Comparison of ENCODE assay signal across 26 mouse cellular contexts in the genomic region with DNA sequence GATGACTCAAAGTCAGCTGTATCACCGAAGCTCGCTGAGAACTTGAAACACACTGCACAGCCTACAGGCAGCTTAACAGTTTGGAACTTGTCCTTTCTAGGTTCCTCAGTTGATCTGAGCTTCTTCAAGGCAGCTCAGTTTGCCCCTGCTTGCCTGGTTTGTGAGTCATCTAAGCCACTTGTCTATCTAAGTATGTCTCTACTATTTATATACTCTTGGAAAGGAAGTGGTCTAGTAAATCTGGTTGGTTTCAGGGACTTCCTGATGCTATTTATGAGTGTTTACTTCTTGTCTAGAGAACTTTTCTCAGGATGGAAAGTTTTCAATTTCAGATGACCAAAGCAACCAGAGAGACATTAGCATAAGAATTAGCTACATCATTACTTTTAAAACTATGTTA. TPM values are rescaled to one million over a fixed set of nuclear protein-coding genes. Genes with fewer than 3 reads are reported as not detected.
DNase-seq lines count a peak whose midpoint lies in the region; TF ChIP-seq lines count a peak whose summit lies in the region.
"Had no signal": no experiment of that assay in that cellular context is flagged by ENCODE, and none has a peak within 500 bp of the region (broad histone marks: within the 10 kb centered on the region; RNA-seq: fewer than 3 reads in every experiment).

No protein-coding gene starts in this region.

- no peaks in the 10 kb centered on the region for H3K27me3 ChIP-seq in splenic B cell, adult 2 months (ENCODE audit: control insufficient read depth, insufficient read depth, low read length, poor library complexity, severe bottlenecking)
- H3K27me3 ChIP-seq in limb, embryonic 10.5 days (ENCODE audit: low read depth, poor library complexity, severe bottlenecking): no peaks in the 10 kb centered on the region
- H3K27me3 ChIP-seq: embryonic facial prominence, embryonic 12.5 days; embryonic facial prominence, embryonic 15.5 days; forebrain, embryonic 12.5 days; forebrain, embryonic 15.5 days; hindbrain, embryonic 12.5 days; hindbrain, embryonic 15.5 days had no signal

- H3K36me3 ChIP-seq in splenic B cell, adult 2 months (ENCODE audit: control insufficient read depth, insufficient read depth, low read length, poor library complexity, severe bottlenecking): no peaks in the 10 kb centered on the region
- no peaks in the 10 kb centered on the region for H3K36me3 ChIP-seq in limb, embryonic 10.5 days
- H3K36me3 ChIP-seq: embryonic facial prominence, embryonic 12.5 days; embryonic facial prominence, embryonic 15.5 days; forebrain, embryonic 12.5 days; forebrain, embryonic 15.5 days; heart, embryonic 10.5 days; hindbrain, embryonic 12.5 days; hindbrain, embryonic 15.5 days had no signal

- 94% methylated on average over 2 of the region's 2 CpGs for WGBS in limb, embryonic 10.5 days
- whole genome bisulfite sequencing in lung, adult 2 months: 86% methylated on average over 2 of the region's 2 CpGs

- TF ChIP-seq CTCF in lung, adult 2 months (IDR thresholded peaks at IDR 0.05; ENCODE audit: insufficient read depth, low read length): no peak

- peak; percentile 5 to 11 for DNase-seq in B cell, adult 2 months
- DNase-seq in gonadal fat pad, adult 2 months (ENCODE audit: low read depth): peak; percentile 24
- peak; percentile 51 for DNase-seq in splenic B cell, adult 2 months (ENCODE audit: low read depth, low spot score)
- DNase-seq in limb, embryonic 10.5 days (ENCODE audit: low spot score): no peak
- DNase-seq in natural killer cell, adult 2 months (ENCODE audit: low spot score in 2 of 2): no peak
- DNase-seq in lung, adult 2 months: no peak
- DNase-seq: adrenal gland, adult 8-10 months; adrenal gland, postnatal 25 days; cerebellum, adult 11-12 months; cerebellum, adult 8-10 months; cerebellum, postnatal 10 days; gastrocnemius, postnatal 25 days; heart, adult 2 months had no signal

- H3K9me3 ChIP-seq in limb, embryonic 10.5 days (replicated peaks): no peaks in the 10 kb centered on the region
- H3K9me3 ChIP-seq: embryonic facial prominence, embryonic 12.5 days; embryonic facial prominence, embryonic 15.5 days; forebrain, embryonic 12.5 days; forebrain, embryonic 15.5 days; heart, embryonic 10.5 days; hindbrain, embryonic 12.5 days; hindbrain, embryonic 15.5 days had no signal

- no peaks in the 10 kb centered on the region for H3K4me1 ChIP-seq in limb, embryonic 10.5 days
- H3K4me1 ChIP-seq in lung, adult 2 months (ENCODE audit: control insufficient read depth, insufficient read depth, low read length): no peaks in the 10 kb centered on the region
- H3K4me1 ChIP-seq: embryonic facial prominence, embryonic 12.5 days; embryonic facial prominence, embryonic 15.5 days; forebrain, embryonic 12.5 days; forebrain, embryonic 15.5 days; heart, embryonic 10.5 days; hindbrain, embryonic 12.5 days; hindbrain, embryonic 15.5 days had no signal

- H3K27ac ChIP-seq in limb, embryonic 10.5 days: no peak overlapping the region
- H3K27ac ChIP-seq: embryonic facial prominence, embryonic 12.5 days; embryonic facial prominence, embryonic 15.5 days; forebrain, embryonic 12.5 days; forebrain, embryonic 15.5 days; heart, adult 2 months; heart, embryonic 10.5 days; hindbrain, embryonic 12.5 days; hindbrain, embryonic 15.5 days had no signal

- no peak for TF ChIP-seq POLR2A in lung, adult 2 months (IDR thresholded peaks at IDR 0.05; ENCODE audit: borderline replicate concordance, extremely low read depth, low read depth, low read length)

- H3K4me3 ChIP-seq in limb, embryonic 10.5 days: no peak overlapping the region
- H3K4me3 ChIP-seq in lung, adult 2 months (replicated peaks; ENCODE audit: extremely low read depth, low read depth, low read length): no peak overlapping the region
- H3K4me3 ChIP-seq: embryonic facial prominence, embryonic 12.5 days; embryonic facial prominence, embryonic 15.5 days; forebrain, embryonic 12.5 days; forebrain, embryonic 15.5 days; heart, adult 2 months; heart, embryonic 10.5 days; hindbrain, embryonic 12.5 days; hindbrain, embryonic 15.5 days had no signal

RNA-seq across cellular contexts. Expression of a gene that starts 19.2 kb away (rescaled TPM):
- not detected in 2 replicates for polyA plus RNA-seq in gonadal fat pad, adult 2 months (2012; rRNA removed)
- not detected in 2 replicates for polyA plus RNA-seq in limb, embryonic 10.5 days (2016; fragmentation: Nextera tagmentation; extraction: Ambion mirVana)
- polyA plus RNA-seq in lung, adult 2 months (2012; rRNA removed): not detected in 2 replicates
- polyA plus RNA-seq: C2C12; CD4-positive, CD25-positive, alpha-beta regulatory T cell, adult 4 months; forebrain, embryonic 12.5 days; forebrain, embryonic 15.5 days; heart, embryonic 10.5 days; heart, embryonic 14.5 days; heart, postnatal 0 days; hindbrain, embryonic 12.5 days; hindbrain, embryonic 15.5 days; intestine, embryonic 14.5 days had no signal

RNA-seq across cellular contexts. Expression of a gene that starts 43.6 kb away (rescaled TPM):
- not detected in 2 replicates for polyA plus RNA-seq in gonadal fat pad, adult 2 months (2012; rRNA removed)
- polyA plus RNA-seq in limb, embryonic 10.5 days (2016; fragmentation: Nextera tagmentation; extraction: Ambion mirVana): 0.24 TPM in 1 of 2 replicates, not detected in the other
- not detected in 2 replicates for polyA plus RNA-seq in lung, adult 2 months (2012; rRNA removed)
- polyA plus RNA-seq: activated CD4-positive, CD25-positive, alpha-beta regulatory T cell, adult 4 months; C2C12; CD4-positive, CD25-positive, alpha-beta regulatory T cell, adult 4 months; embryonic facial prominence, embryonic 15.5 days; forebrain, embryonic 12.5 days; forebrain, embryonic 15.5 days; intestine, embryonic 14.5 days had no signal

Comparison
In these comparisons a context has a peak if more than half of its experiments do, and no peak if none do; other contexts are left out.
1. DNase-seq: peak in B cell, adult 2 months (2 of 2), gonadal fat pad, adult 2 months (single experiment) and splenic B cell, adult 2 months (single experiment); none in limb, embryonic 10.5 days (single experiment), natural killer cell, adult 2 months (0 of 2) and lung, adult 2 months (single experiment).